Mouse (Mus musculus) retina, embryonic 14.5 days (tissue): ENCODE data around the gene Hnrnpul1.
A peak's percentile ranks its signal among the peaks of the same experiment; 100 is the strongest.
"Not testable (repeated sequence)": the region's sequence is repeated elsewhere in the genome, so short reads cannot be mapped to it uniquely, and the experiment has no call there.

ENCODE experiments used
- DNase-seq: peaks from one replicate; pipeline ENCODE4 v3.0.0-alpha.2; 2015; ENCODE audit warnings: low spot score

The Hnrnpul1 gene

GRCm38 (mm10) chr7:25780021-25780420 lies 25.5 kb upstream of the Hnrnpul1 start:
- no peak for DNase-seq

GRCm38 (mm10) chr7:25768229-25768628 lies 13.7 kb upstream of the Hnrnpul1 start:
- no peak for DNase-seq

GRCm38 (mm10) chr7:25766108-25766507 lies 11.6 kb upstream of the Hnrnpul1 start:
- DNase-seq, result no peak

GRCm38 (mm10) chr7:25764221-25764620 lies 9.7 kb upstream of the Hnrnpul1 start:
- DNase-seq, result no peak

GRCm38 (mm10) chr7:25763678-25764077 lies 9.1 kb upstream of the Hnrnpul1 start:
- DNase-seq, result peak; percentile 62

- no peak for DNase-seq
Observed at GRCm38 (mm10) chr7:25761354-25761753, 6.8 kb upstream of the Hnrnpul1 start.

GRCm38 (mm10) chr7:25756011-25756410 lies 1.5 kb upstream of the Hnrnpul1 start:
- DNase-seq, result peak; percentile 94

- no peak for DNase-seq
Observed at GRCm38 (mm10) chr7:25755468-25755833, 894 bp upstream of the Hnrnpul1 start.

- DNase-seq, result no peak
Observed at GRCm38 (mm10) chr7:25754439-25754737, 169 bp downstream of the Hnrnpul1 start.

- DNase-seq, result peak; percentile 21
Observed at GRCm38 (mm10) chr7:25753643-25754438, 716 bp downstream of the Hnrnpul1 start.

GRCm38 (mm10) chr7:25753076-25753475 lies 1.5 kb downstream of the Hnrnpul1 start:
- DNase-seq, result no peak

GRCm38 (mm10) chr7:25746844-25747243 lies 7.7 kb downstream of the Hnrnpul1 start:
- no peak for DNase-seq

GRCm38 (mm10) chr7:25738277-25738676 lies 16.3 kb downstream of the Hnrnpul1 start:
- no peak for DNase-seq

- no peak for DNase-seq
Observed at GRCm38 (mm10) chr7:25736920-25737319, 17.6 kb downstream of the Hnrnpul1 start.

- no peak for DNase-seq
Observed at GRCm38 (mm10) chr7:25734991-25735390, 19.6 kb downstream of the Hnrnpul1 start.

- DNase-seq, result no peak
Observed at GRCm38 (mm10) chr7:25731294-25732055, 23.1 kb downstream of the Hnrnpul1 start.

GRCm38 (mm10) chr7:25729862-25730261 lies 24.7 kb downstream of the Hnrnpul1 start:
- no peak for DNase-seq

- DNase-seq, result no peak
Observed at GRCm38 (mm10) chr7:25729396-25729795, 25.2 kb downstream of the Hnrnpul1 start.

GRCm38 (mm10) chr7:25727800-25728199 lies 26.8 kb downstream of the Hnrnpul1 start:
- no peak for DNase-seq

- DNase-seq, result no peak
Observed at GRCm38 (mm10) chr7:25725886-25726285, 28.7 kb downstream of the Hnrnpul1 start.

GRCm38 (mm10) chr7:25721776-25722175 lies 32.8 kb downstream of the Hnrnpul1 start:
- not testable (repeated sequence) for DNase-seq

- DNase-seq, result no peak
Observed at GRCm38 (mm10) chr7:25720760-25721159, 33.8 kb downstream of the Hnrnpul1 start.
